Mouse (Mus musculus) E14TG2a.4 (cell line): ENCODE measurements around the gene Sgms1.

Experiments used
- CTCF ChIP-seq: conservative IDR thresholded peaks from 2 replicates; pipeline ENCODE4 v1.5.1; 2014; ENCODE audit warnings: low read length
- NANOG ChIP-seq: IDR thresholded peaks from 2 replicates; pipeline ENCODE4 v1.6.1; 2014; ENCODE audit warnings: borderline replicate concordance, low read length, mixed read lengths
- POU5F1 ChIP-seq: IDR thresholded peaks from 2 replicates; pipeline ENCODE4 v1.6.1; 2014; ENCODE audit warnings: low read length, borderline replicate concordance

GRCm38 (mm10) chr19:32194863-32195262, 194.7 kb downstream of the Sgms1 start:
- TF ChIP-seq CTCF, result no peak
- TF ChIP-seq POU5F1, result 0 out of 2 replicates have a peak, but pooled peaks have one; percentile 39
- peak; percentile 88 for TF ChIP-seq NANOG
